Comparison of ENCODE assay signal across 8 mouse cellular contexts in genomic region chr4:154864271-154864771, GRCm38 (mm10). TPM values are rescaled to one million over a fixed set of nuclear protein-coding genes. Genes with fewer than 3 reads are reported as not detected.
A peak's percentile ranks its signal among the peaks of the same experiment; 100 is the strongest.
DNase-seq lines count a peak whose midpoint lies in the region; ATAC-seq and TF ChIP-seq lines count a peak whose summit lies in the region.

No protein-coding gene starts in this region.

- H3K36me3 ChIP-seq in G1E (replicated peaks): no peaks in the 10 kb centered on the region
- H3K36me3 ChIP-seq in hindbrain, embryonic 13.5 days: no peaks in the 10 kb centered on the region

- no peaks in the 10 kb centered on the region for H3K9me3 ChIP-seq in G1E (replicated peaks)
- H3K9me3 ChIP-seq in hindbrain, embryonic 13.5 days: no peaks in the 10 kb centered on the region

- H3K4me2 ChIP-seq in hindbrain, embryonic 13.5 days: peak overlapping the region; percentile 57

- H3K9ac ChIP-seq in hindbrain, embryonic 13.5 days: peak overlapping the region; percentile 67

- peak overlapping the region; percentile 64; the same call in 1 of the 2 replicates for H3K4me3 ChIP-seq in G1E (ENCODE audit: low read depth, low read length)
- H3K4me3 ChIP-seq in hindbrain, embryonic 13.5 days: peak overlapping the region; percentile 39

- H3K4me1 ChIP-seq in G1E (ENCODE audit: insufficient read depth, low read depth, low read length): peaks cover 19% of the 10 kb centered on the region
- H3K4me1 ChIP-seq in hindbrain, embryonic 13.5 days (replicated peaks): peaks cover 17% of the 10 kb centered on the region

- DNase-seq in G1E (ENCODE audit: low spot score): peak; percentile 95
- peak; percentile 96 for DNase-seq in cerebellum, postnatal 10 days
- DNase-seq in frontal cortex, postnatal 14 days (ENCODE audit: low spot score in 2 of 2): peak; percentile 81 to 82
- peak; percentile 82 to 90 for DNase-seq in layer of hippocampus, postnatal 14 days (ENCODE audit: low spot score in 2 of 2)
- DNase-seq in lung, postnatal 10 days: peak; percentile 96
- peak; percentile 96 for DNase-seq in ovary, postnatal 14 days (ENCODE audit: low spot score)
- peak; percentile 91 for DNase-seq in thymus, postnatal 14 days

- no peak for TF ChIP-seq CTCF in G1E (IDR thresholded peaks at IDR 0.05; ENCODE audit: low read depth, low read length)

- WGBS in hindbrain, embryonic 13.5 days: 1% methylated on average over 18 of the region's 18 CpGs

- peak overlapping the region; percentile 84 for H3K27ac ChIP-seq in hindbrain, embryonic 13.5 days

- peaks cover 49% of the 10 kb centered on the region for H3K27me3 ChIP-seq in G1E (ENCODE audit: insufficient read depth, low read length)
- peaks cover 17% of the 10 kb centered on the region for H3K27me3 ChIP-seq in hindbrain, embryonic 13.5 days

- ATAC-seq in G1E (ENCODE audit: extremely low read depth, insufficient number of reproducible peaks, low FRiP score, poor library complexity, severe bottlenecking): peak; percentile 99
- ATAC-seq in hindbrain, embryonic 13.5 days (ENCODE audit: low FRiP score): peak; percentile 90

RNA-seq across cellular contexts. Expression of gene Mmel1, which starts 5.1 kb away (rescaled TPM):
- total RNA-seq in G1E (2014; fragmentation: Nextera tagmentation) (not detected in 2 replicates), G1E (2017) (0.22 TPM in 1 of 2 replicates, not detected in the other)
- polyA plus RNA-seq in G1E (2012): 0.03 and 0.06 TPM in 2 replicates
- 0.13 and 0.25 TPM in 2 replicates for polyA plus RNA-seq in hindbrain, embryonic 13.5 days (2015; fragmentation: Nextera tagmentation; extraction: Ambion mirVana)
- total RNA-seq in layer of hippocampus, postnatal 14 days (2021): under 1 TPM; 0.33 to 0.41 TPM

RNA-seq across cellular contexts. Expression of gene Ttc34, which starts 27.1 kb away (rescaled TPM):
- total RNA-seq in G1E (2014; fragmentation: Nextera tagmentation) (not detected in 2 replicates), G1E (2017) (0.05 TPM in 1 of 2 replicates, not detected in the other)
- not detected in 2 replicates for polyA plus RNA-seq in G1E (2012)
- 0.56 and 0.57 TPM in 2 replicates for polyA plus RNA-seq in hindbrain, embryonic 13.5 days (2015; fragmentation: Nextera tagmentation; extraction: Ambion mirVana)
- 1 to 10 TPM; 4.0 to 4.4 TPM for total RNA-seq in layer of hippocampus, postnatal 14 days (2021)

RNA-seq across cellular contexts. Expression of gene Fam213b, which starts 34.6 kb away (rescaled TPM):
- not detected in 2 replicates for total RNA-seq in G1E (2014; fragmentation: Nextera tagmentation)
- not detected in 2 replicates for total RNA-seq in G1E (2017)
- polyA plus RNA-seq in G1E (2012): not detected in 2 replicates
- polyA plus RNA-seq in hindbrain, embryonic 13.5 days (2015; fragmentation: Nextera tagmentation; extraction: Ambion mirVana): 44.1 and 48.8 TPM in 2 replicates
- 10 to 100 TPM; 34.2 to 40.9 TPM for total RNA-seq in layer of hippocampus, postnatal 14 days (2021)

Comparison
In these comparisons a context has a peak if more than half of its experiments do, and no peak if none do; other contexts are left out.
1. Peak in every context shown above with its lines: DNase-seq, ATAC-seq, H3K4me3 ChIP-seq and H3K27ac ChIP-seq.
2. RNA of gene Ttc34, which starts 27.1 kb away (total RNA-seq): 4.0 to 4.4 TPM in layer of hippocampus, postnatal 14 days; 0.05 TPM in G1E; every median in the first group is over 4 times any median in the second.
3. RNA of gene Fam213b, which starts 34.6 kb away (total RNA-seq): 34.2 to 40.9 TPM in layer of hippocampus, postnatal 14 days; not detected in G1E; every median in the first group is over 10 times any median in the second.